Comparison of ENCODE assay signal across 16 mouse cellular contexts in the genomic region with DNA sequence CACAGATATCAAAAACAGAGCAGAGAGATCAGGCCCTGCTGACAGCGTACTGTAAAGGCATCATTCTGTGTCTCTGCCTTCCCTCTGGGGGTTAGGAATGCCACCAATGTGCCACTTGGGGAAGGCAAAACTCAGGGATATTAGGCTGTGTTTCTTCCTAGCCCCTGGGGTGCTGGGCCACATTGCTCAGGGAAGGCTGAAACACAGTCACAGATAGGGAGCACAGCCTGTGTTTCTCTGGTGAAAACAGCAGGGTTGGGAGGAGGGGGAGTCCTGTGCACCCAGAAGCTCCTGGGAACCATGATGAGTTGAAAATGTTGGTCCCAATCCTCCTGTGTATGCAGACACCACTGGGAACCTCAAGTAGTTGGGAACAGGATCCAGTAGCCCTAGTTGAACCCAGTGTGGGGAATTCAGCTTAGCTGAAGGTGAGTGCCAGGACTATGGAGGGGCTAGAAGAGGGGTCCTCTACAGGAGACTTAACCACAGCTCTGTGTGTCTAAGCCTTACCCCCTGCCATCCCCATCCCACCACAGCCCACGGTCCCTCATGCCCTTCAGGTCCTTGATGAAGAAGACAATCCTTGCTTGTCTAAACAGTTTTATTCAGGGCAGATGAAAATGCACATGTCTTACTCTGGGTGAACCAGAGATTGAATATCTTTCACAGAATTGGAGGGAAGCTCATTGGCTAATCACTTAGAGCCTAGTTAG. TPM values are rescaled to one million over a fixed set of nuclear protein-coding genes. Genes with fewer than 3 reads are reported as not detected.
DNase-seq lines count a peak whose midpoint lies in the region.
"Had no signal": no experiment of that assay in that cellular context is flagged by ENCODE, and none has a peak within 500 bp of the region (broad histone marks: within the 10 kb centered on the region; RNA-seq: fewer than 3 reads in every experiment).

No protein-coding gene starts in this region.

- DNase-seq in gastrocnemius, postnatal 25 days: peak; percentile 8
- DNase-seq in heart, adult 11 months: peak; percentile 91
- DNase-seq in spleen, postnatal 4 days (ENCODE audit: low spot score in 2 of 2): peak; percentile 16 to 63
- peak; percentile 10 for DNase-seq in urinary bladder, postnatal 10 days (ENCODE audit: low spot score)

RNA-seq across cellular contexts. Expression of a gene that starts 20.0 kb away (rescaled TPM):
- total RNA-seq in gastrocnemius, postnatal 25 days (2021): not detected
- total RNA-seq: adrenal gland, adult 18-20 months; adrenal gland, adult 2 months; adrenal gland, adult 8-10 months; adrenal gland, postnatal 10 days; adrenal gland, postnatal 14 days; adrenal gland, postnatal 25 days; adrenal gland, postnatal 36 days; adrenal gland, postnatal 4 days; CH12.LX; ES-E14; MEL had no signal

RNA-seq across cellular contexts. Expression of a gene that starts 47.7 kb away (rescaled TPM):
- total RNA-seq in gastrocnemius, postnatal 25 days (2021): not detected
- total RNA-seq: adrenal gland, adult 18-20 months; adrenal gland, adult 2 months; adrenal gland, adult 8-10 months; adrenal gland, postnatal 10 days; adrenal gland, postnatal 14 days; adrenal gland, postnatal 25 days; adrenal gland, postnatal 36 days; adrenal gland, postnatal 4 days; CH12.LX; G1E; MEL had no signal

Comparison
In these comparisons a context has a peak if more than half of its experiments do, and no peak if none do; other contexts are left out.
1. Peak in every context shown above with its lines: DNase-seq.
2. DNase-seq: peak in every context shown above with its lines; median percentile 91 in heart, adult 11 months; 40 in spleen, postnatal 4 days; 10 in urinary bladder, postnatal 10 days; 8 in gastrocnemius, postnatal 25 days.